Mouse (Mus musculus) testis, adult 2 months (tissue): Measurements from ENCODE around the gene Wsb2.

ENCODE experiments used
- CTCF ChIP-seq: fragments of 200-500 bp; IDR thresholded peaks from 2 replicates; pipeline ENCODE4 v1.5.1; 2012; ENCODE audit warnings: low read depth, mild to moderate bottlenecking, inconsistent platforms, low read length, moderate library complexity; ENCODE audit not compliant: control insufficient read depth, insufficient read depth, insufficient replicate concordance
- POLR2A ChIP-seq: fragments of 200-500 bp; IDR thresholded peaks from 2 replicates; pipeline ENCODE4 v1.6.1; 2012; ENCODE audit warnings: low read depth, mild to moderate bottlenecking, inconsistent platforms, low read length, moderate library complexity; ENCODE audit not compliant: control insufficient read depth

- TF ChIP-seq CTCF (no peak), POLR2A (no peak)
These were observed 9.3 kb upstream of the Wsb2 start for GRCm38 (mm10) chr5:117347838-117348237.
